Mouse (Mus musculus) splenic B cell, adult 2 months (primary cell): Measurements from ENCODE around the gene Prr5l.

Experiments
- DNase-seq: peaks from one replicate; pipeline ENCODE4 v3.0.0-alpha.2; 2011; ENCODE audit warnings: low read depth, low spot score
- H3K27me3 ChIP-seq: 2 replicates; pipeline ENCODE4 v1.6.1; 2012; ENCODE audit warnings: mild to moderate bottlenecking, low read length, moderate library complexity, mixed read lengths; ENCODE audit not compliant: control insufficient read depth, poor library complexity, insufficient read depth, severe bottlenecking
- H3K36me3 ChIP-seq: 2 replicates; pipeline ENCODE4 v1.6.1; 2012; ENCODE audit warnings: mild to moderate bottlenecking, low read length, moderate library complexity, mixed read lengths; ENCODE audit not compliant: control insufficient read depth, poor library complexity, insufficient read depth, severe bottlenecking

The Prr5l gene

DNA sequence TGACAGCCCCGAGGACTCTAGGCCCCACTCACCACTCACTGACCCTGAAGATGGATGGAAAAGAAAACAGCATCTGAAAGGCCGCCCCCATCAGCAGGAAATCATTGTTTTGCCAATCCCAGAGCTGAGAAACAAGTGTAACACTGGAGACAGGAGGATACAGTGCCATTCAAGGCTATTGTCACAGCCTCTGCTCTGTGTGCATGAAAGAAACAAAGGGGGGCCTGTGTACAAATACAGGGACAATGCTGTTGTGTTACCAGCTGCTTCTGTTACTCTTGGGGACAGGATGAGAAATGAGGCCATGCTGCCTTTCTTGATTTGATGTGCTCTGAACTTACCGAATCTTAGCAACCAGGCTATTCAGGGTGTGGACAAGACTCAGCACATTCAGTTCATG, at the start of gene Prr5l:
TSS of gene Prr5l (minus strand) at position 30 of the 400 bp plus-strand sequence.
- no peak for DNase-seq
- Histone ChIP-seq H3K36me3 (no peaks in the 10 kb centered on the region), H3K27me3 (no peaks in the 10 kb centered on the region)

DNA sequence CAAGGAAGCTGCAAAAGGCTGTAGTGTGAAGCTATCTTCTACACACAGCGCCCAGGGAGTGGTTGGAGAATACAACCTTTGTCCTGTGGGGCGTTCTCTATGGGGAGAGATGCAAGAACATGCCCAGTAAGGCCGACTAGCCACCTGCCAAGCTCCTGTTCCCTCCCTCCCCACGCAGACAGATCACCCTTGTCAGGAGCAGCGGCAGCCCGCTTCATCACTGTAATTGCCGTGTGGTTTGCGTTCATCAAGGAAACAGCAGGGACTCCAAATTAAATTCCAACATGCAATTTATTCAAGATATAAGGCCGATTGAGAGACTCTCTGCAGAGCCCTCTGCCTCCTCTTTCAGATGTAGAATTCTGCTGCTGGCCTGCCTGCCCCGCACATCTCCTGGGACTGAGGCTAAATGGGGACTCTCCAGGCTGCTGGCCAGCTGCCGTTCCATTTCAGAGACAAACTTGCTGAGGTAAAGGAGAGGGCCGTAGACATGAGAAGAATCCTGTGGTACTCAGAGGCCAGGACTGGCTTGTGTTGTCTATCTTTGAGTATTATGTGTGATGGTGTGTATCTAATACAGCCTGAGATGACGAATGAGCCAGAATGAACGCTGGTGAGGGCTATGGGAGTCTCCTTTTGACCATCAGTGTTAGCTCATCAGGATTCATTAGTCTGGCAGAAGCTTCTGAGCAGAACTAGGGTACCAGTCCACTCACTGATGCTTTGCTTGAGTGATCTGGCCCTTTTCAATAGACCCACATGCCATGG, 49.5 kb upstream of the Prr5l start:
- Histone ChIP-seq H3K27me3 (no peaks in the 10 kb centered on the region), H3K36me3 (no peaks in the 10 kb centered on the region)
- no peak for DNase-seq

DNA sequence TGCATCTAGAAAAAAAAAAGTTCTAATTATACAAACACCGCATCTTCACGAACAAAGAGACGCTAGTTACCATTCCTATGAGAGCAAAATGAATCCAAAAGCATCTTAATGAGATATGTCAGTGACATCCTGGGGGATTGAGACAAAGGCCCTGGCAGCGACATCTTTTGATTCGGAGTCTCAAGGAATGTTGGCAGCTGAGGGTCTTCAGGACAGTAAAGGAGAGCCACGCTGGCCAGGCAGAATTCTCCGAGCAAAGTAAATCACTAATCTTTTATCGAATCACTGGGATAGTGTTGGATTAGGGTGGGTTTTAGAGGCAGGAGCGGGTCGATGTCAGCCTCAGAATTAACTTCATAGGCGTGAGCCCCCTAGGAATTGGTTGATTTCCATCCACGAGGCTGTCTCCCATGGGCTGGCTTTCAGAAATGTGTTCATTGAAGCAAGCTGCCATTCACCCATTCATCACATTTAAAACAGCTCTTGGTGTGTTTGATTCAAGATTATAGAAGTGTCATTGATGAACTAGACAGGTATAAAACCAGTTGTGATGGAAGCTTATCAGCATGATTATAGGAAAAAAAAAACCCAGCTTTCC, 42.9 kb upstream of the Prr5l start:
- DNase-seq: no peak
- Histone ChIP-seq H3K36me3 (no peaks in the 10 kb centered on the region), H3K27me3 (no peaks in the 10 kb centered on the region)

DNA sequence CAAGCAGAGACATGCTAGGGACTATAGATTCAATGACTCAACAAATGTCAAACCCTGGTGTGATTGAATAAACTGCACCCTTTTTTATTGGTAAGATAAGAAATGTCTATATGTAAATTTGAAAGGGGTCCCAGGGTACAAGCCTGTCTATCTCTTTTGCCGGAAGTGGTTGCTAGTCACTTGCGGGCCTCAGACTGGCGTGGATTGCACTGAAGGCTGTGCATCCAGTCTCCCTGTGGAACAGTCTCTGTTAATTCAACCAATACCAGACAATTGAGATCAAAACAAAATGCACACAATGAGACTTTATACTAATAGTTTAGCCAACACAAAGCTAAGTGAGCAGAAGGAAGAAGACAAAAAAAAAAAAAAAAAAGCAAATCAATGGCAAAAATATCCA, 42.4 kb upstream of the Prr5l start:
- no peak for DNase-seq
- Histone ChIP-seq H3K27me3 (no peaks in the 10 kb centered on the region), H3K36me3 (no peaks in the 10 kb centered on the region)

DNA sequence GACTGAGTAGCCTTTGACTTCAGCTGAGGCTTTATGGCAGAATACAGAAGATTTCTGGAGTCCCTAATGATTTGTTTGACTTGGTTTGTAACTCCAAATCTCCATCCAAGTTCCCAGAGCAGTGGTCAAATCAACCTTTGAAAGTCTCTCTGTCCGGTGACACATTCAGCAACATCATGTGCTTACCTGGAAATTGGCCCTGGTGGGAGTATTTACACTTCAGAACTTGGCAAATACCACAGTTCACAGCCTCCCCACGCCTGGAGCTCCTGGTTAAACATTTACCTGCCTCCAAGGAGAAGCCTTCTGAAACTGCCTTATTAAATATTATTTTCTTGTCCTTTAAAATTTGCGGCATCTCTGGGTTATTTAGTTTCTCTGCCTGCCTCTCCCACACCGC, 40.4 kb upstream of the Prr5l start:
- no peaks in the 10 kb centered on the region for H3K27me3 ChIP-seq
- DNase-seq: no peak

DNA sequence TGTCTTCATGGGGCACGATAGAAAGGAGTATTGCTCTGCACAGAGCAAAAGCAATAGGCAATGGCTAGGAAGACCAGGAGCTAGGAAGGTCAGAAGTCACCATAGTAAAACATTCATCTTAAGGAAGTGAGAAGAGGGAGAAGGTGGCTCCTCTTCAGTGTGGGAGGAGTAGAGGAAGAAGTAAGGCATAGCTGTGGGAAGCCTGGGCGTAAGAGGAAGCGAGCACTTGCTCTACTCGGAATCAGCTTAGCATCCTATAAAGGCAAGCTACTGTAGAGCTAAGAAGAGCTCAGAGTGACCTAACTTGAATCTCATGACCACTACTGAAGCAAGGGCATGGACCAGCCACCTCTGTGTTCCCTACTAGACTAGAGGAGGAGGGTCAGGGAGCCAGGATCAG, 39.5 kb upstream of the Prr5l start:
- no peak for DNase-seq
- H3K36me3 ChIP-seq: no peaks in the 10 kb centered on the region
- H3K27me3 ChIP-seq: no peaks in the 10 kb centered on the region

More for the DNA sequence above, 40.4 kb upstream of the Prr5l start:
- H3K36me3 ChIP-seq: no peaks in the 10 kb centered on the region

DNA sequence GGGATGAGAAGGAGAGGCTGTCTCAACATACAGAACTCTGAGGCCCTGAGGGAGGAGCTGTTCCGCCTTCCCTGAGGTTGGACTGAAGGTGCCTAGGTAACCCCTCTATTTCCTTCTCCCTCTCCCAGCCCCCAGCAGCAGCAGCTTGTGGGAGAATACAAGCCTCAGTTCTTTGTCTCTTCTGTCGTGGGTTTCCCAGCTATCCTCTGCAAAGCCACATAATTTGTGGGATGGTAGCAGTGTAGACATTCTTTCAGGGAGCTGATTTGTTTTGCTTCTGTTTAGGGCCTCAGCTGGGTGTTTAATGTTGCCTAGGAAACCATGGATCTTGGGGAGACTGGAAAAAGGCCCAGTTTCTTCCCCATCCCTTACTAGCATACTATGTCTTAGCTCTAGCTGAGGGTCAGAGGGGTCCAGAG, 37.3 kb upstream of the Prr5l start:
- H3K36me3 ChIP-seq: no peaks in the 10 kb centered on the region
- no peaks in the 10 kb centered on the region for H3K27me3 ChIP-seq
- no peak for DNase-seq

DNA sequence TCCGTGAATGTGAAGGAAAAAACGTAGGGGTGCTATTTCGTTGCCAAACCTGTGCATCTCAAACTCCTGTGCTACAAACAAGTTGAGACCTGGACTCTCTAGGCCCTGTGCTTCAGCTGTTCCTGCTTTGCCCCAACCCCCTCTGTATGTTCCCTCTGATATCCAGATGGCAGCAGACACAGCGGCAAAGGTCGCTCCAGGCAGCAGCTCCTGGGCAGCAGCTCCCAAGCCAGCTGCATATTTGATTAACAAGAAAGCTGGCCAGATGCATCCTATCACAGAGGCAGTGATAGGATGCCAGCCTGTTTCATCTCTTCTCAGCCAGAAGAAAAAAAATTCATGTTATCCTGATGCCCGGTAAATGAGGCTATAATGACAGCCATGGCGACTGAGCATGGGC, 35.7 kb upstream of the Prr5l start:
- DNase-seq: no peak
- no peaks in the 10 kb centered on the region for H3K27me3 ChIP-seq
- no peaks in the 10 kb centered on the region for H3K36me3 ChIP-seq

DNA sequence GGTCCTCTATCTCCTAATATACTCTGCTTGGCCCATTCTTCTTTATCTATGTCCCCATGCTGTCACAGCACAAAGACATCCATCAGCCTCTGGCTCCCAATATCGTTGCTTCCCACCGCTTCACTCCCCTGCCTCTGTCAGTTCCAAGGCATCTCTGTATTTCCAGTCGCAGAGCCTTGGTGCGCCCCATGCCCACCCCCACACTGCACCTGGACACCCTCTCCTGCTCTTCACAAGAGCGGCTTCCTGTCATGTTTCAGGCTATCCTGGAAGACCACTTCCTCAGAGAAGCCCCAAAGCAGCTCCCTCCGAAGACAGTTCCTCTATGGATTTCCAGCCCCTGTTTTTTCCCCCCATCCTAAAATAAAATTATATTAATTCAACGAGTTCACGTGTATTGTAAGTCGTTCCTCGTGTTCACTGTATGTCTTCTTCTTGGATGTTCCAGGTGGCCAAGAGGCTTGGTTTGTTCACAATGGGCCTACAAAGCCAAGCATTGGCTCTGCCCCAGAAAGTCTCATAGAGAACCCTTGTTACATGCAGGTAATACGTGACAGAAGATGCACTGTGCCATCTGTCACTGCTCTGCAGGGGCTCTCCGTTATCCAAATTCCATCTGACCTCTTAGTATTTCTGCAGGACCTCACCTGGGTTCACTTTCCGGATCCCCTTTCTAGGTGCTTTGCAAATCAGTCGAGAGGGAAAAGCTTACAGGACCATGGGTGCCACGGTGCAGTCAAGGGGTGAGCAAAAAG, 26.7 kb upstream of the Prr5l start:
- DNase-seq: no peak
- Histone ChIP-seq H3K27me3 (no peaks in the 10 kb centered on the region), H3K36me3 (no peaks in the 10 kb centered on the region)

DNA sequence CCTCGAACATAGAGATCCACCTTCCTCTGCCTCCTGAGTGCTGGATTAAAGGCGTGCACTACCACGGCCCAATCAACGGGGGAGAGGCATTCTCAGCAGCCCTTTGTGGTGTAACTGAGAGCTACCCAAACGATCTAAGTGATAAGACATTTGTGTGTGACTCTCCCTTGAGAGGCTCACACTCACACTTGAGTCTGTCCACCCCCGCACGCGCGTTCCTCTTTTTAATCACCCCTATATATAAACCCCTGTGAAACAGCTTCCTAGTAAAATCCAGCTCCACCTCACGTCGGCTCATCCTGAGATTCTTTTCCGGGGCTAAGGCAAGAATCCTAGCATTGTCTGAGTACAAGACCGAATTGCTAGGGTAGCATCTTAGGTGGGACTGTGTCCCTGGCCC, 25.9 kb upstream of the Prr5l start:
- no peaks in the 10 kb centered on the region for H3K27me3 ChIP-seq
- DNase-seq: no peak
- no peaks in the 10 kb centered on the region for H3K36me3 ChIP-seq

DNA sequence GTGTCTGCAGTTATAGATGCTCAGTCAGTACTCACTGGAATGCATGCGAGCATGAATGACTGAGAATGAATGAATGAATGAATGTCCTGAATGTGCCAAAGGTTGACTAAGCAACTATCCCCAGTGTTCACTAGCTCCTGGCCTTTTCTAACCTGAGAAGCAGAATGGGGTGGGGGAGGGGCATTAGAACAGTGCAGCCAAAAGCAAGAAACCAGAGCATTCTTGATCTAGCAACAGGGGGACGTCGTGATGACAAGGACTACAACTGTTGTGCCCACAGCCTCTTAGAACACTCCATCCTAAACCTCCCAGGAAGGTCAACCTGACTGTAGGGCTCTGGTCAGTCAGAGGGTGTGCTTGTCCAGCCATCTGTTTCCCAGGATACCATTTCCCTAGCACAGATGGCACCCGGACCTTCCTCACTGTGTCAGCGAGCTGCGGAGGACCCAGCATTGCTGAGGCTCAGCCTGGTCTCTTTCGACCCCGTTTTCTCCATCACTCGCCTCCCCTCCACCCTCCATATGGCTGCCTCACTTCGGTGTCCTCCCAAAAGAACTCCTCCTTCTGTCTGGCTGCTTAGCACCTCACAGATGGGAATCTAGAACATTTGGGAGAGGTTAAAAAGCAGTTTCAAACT, 24.7 kb upstream of the Prr5l start:
- no peaks in the 10 kb centered on the region for H3K27me3 ChIP-seq
- no peaks in the 10 kb centered on the region for H3K36me3 ChIP-seq
- DNase-seq: no peak

DNA sequence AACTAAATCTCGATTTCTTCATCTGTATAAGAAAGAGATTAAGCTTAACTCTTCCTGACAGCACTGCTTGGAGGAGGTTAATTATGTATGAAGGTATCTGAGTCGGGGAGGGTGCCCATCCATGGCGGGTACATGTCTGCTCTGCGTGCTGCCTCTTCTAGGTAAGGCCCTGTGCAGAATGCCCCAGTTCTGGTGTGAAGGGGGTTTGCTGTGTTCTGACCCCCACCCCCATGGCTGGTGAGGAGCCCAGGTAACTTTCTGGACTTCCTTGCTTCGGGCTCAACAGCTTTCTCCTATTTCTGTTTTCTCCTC, 23.5 kb upstream of the Prr5l start:
- no peaks in the 10 kb centered on the region for H3K36me3 ChIP-seq
- H3K27me3 ChIP-seq: no peaks in the 10 kb centered on the region
- no peak for DNase-seq

DNA sequence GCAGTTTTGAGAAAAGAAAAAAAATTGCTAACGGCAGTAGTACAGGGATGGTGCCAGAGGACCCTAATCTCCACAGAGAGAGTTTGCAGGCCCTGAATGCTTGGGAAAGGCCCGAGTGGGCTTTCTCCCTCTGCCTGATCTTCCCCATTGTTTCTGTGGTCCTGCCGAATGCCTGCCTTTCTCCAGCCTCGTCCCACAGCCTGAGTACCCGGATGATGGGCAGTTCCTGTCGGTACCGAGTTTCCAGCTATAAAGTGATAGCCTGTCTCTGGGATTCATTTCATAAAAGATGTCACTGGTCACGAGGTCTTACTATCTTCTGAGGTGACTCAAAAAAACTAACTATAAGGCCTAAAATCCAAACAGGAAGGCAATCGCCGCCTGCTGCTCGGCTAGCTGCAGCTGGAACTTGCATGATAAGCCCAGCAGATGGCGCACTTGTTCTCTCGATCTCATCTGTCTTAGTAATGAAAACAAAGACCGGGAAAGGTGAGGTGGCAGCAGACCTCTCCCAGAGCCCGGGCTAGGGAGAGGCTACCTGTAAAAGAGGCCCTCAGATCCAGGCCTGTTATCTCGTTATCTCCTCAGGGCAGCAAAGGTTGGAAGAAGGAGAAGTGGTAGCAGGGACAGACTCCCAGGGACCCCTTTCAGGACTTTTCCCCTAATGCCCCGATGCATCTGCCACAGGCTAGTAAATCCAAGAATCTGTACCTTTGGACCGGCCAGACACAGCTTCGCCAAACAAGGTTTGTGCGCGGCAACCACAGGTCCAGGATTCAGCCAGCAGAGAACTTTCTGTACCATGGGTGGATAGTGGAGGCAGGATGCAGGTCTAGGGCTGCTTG, 22.9 kb upstream of the Prr5l start:
- no peaks in the 10 kb centered on the region for H3K27me3 ChIP-seq
- peak; percentile 86 for DNase-seq
- H3K36me3 ChIP-seq: no peaks in the 10 kb centered on the region; the same call in 1 of the 2 replicates

DNA sequence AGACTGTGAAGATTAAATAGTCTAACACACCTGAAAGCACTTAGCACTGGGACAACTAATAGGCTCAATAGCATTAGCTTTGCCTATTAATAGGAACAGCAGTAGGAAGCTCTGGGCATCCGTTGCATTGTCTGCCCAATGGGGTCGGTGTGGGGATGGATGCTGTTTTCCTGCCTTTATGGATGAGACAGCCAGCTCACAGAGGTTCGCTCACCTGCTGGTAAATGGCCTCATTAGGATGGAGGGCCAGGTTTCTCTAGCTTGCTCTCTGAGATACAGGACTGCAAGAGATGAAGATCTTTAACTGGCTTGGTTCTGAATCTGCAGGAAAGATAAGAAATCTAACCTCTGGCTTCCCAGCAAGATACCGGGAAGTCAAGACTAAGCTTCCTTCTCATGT, 19.4 kb upstream of the Prr5l start:
- no peak for DNase-seq
- Histone ChIP-seq H3K36me3 (peaks cover 3% of the 10 kb centered on the region), H3K27me3 (no peaks in the 10 kb centered on the region)
